Mouse (Mus musculus) MEL (cell line): ENCODE data around the gene Tmbim1.

Experiments
- CTCF ChIP-seq, 3 experiments: IDR thresholded peaks in 2 of 3; conservative IDR thresholded peaks in 1 of 3; 2 replicates each; pipeline ENCODE4 v1.5.1; 2011 to 2012; ENCODE audit warnings: low read length in 3 of 3, low read depth in 2 of 3, mild to moderate bottlenecking in 2 of 3, improper control_type of control experiment in 1 of 3, inconsistent platforms in 1 of 3, mixed read lengths in 1 of 3, moderate library complexity in 1 of 3; ENCODE audit not compliant: control insufficient read depth in 1 of 3, insufficient read depth in 1 of 3, poor library complexity in 1 of 3, severe bottlenecking in 1 of 3
- EP300 ChIP-seq, 2 experiments: IDR thresholded peaks; 2 replicates each; pipeline ENCODE4 v1.6.1; 2011; ENCODE audit warnings: improper control_type of control experiment in 2 of 2, low read length in 2 of 2, low read depth in 1 of 2, mild to moderate bottlenecking in 1 of 2
- GABPA ChIP-seq: IDR thresholded peaks from 2 replicates; pipeline ENCODE4 v1.6.1; 2012; ENCODE audit warnings: low read depth, mild to moderate bottlenecking, inconsistent platforms, low read length, improper control_type of control experiment, moderate library complexity
- MEF2A ChIP-seq: IDR thresholded peaks from 2 replicates; pipeline ENCODE4 v1.6.1; 2014; ENCODE audit warnings: low read depth, mild to moderate bottlenecking, inconsistent platforms, low read length, improper control_type of control experiment; ENCODE audit not compliant: poor library complexity, insufficient replicate concordance, severe bottlenecking; ENCODE audit errors: extremely low read depth
- MYC ChIP-seq: IDR thresholded peaks from 2 replicates; pipeline ENCODE4 v1.6.1; 2011; ENCODE audit warnings: low read depth, mild to moderate bottlenecking, low read length, improper control_type of control experiment, moderate library complexity
- NELFE ChIP-seq: IDR thresholded peaks from 2 replicates; pipeline ENCODE4 v1.6.1; 2011; ENCODE audit warnings: low read depth, low read length, improper control_type of control experiment
- POLR2A ChIP-seq, 2 experiments: IDR thresholded peaks; 2 replicates each; pipeline ENCODE4 v1.6.1; 2011 to 2012; ENCODE audit warnings: low read length in 2 of 2, mild to moderate bottlenecking in 2 of 2, control low read depth in 1 of 2, improper control_type of control experiment in 1 of 2, low read depth in 1 of 2, moderate library complexity in 1 of 2; ENCODE audit not compliant: control insufficient read depth in 1 of 2, insufficient read depth in 1 of 2, poor library complexity in 1 of 2
- SIN3A ChIP-seq: IDR thresholded peaks from 2 replicates; pipeline ENCODE4 v1.6.1; 2012; ENCODE audit warnings: low read length, improper control_type of control experiment, inconsistent platforms
- USF2 ChIP-seq, 2 experiments: IDR thresholded peaks; 2 replicates each; pipeline ENCODE4 v1.6.1; 2011 to 2012; ENCODE audit warnings: improper control_type of control experiment in 2 of 2, low read length in 2 of 2, borderline replicate concordance in 1 of 2, inconsistent platforms in 1 of 2, low read depth in 1 of 2, mild to moderate bottlenecking in 1 of 2; ENCODE audit not compliant: insufficient read depth in 1 of 2

GRCm38 (mm10) chr1:74294733-74295455 lies 10.5 kb downstream of the Tmbim1 start:
- no peak for TF ChIP-seq CTCF (IDR thresholded peaks at IDR 0.05 in 2 of 3, conservative IDR thresholded peaks at IDR 0.05 in 1 of 3; ENCODE audit: control insufficient read depth in 1 of 3, insufficient read depth in 1 of 3, low read depth in 2 of 3, low read length in 3 of 3, poor library complexity in 1 of 3, severe bottlenecking in 1 of 3)
- no peak for TF ChIP-seq POLR2A (IDR thresholded peaks at IDR 0.05; ENCODE audit: control insufficient read depth in 1 of 2, insufficient read depth in 1 of 2, low read depth in 1 of 2, low read length in 2 of 2, poor library complexity in 1 of 2)
- TF ChIP-seq GABPA, result no peak
- TF ChIP-seq EP300 (IDR thresholded peaks at IDR 0.05; ENCODE audit: low read depth in 1 of 2, low read length in 2 of 2), result no peak
- TF ChIP-seq NELFE, result no peak
- TF ChIP-seq MYC, result no peak
- TF ChIP-seq SIN3A, result no peak
- no peak for TF ChIP-seq MEF2A
- no peak for TF ChIP-seq USF2 (IDR thresholded peaks at IDR 0.05; ENCODE audit: borderline replicate concordance in 1 of 2, insufficient read depth in 1 of 2, low read depth in 1 of 2, low read length in 2 of 2)
